Mouse (Mus musculus): ENCODE measurements around the gene Arhgef19.

The Arhgef19 gene

DNA sequence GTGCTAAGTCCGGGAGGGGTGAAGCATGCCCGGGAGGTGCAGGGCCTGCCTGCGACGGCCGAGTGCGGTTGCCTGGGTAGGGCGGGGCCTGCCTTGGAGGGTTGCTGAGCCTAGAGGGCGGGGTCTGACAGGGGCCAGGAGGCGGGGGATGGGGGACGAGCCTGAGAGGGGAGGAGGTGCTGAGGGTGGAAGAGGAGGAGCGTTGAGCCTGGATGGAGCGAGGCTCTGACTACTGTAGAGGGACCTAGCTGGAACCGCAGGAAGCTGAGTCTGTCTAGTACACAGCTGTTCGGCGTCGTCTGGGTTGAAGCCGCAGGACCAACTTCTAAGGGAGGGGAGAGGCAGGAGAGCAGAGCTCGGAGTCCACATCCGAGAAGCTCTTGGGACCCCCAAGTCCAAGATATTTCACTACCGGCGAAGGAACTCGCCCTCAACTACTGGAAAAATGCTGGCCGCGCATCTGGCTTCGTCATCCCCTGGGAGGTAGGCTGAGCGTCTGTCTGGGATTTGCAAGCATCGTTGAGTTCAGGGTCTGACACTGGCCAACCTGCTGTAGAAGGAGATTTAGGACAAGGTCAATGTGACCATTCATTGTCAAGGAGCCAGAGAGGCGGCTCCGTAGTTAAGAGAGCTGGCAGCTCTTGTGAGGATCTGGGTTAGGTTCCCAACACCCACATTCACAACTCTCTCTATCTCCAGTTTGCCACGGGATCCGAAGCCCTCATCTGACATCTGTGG is at the start of gene Arhgef19:
Gene Arhgef19 (plus strand): TSS at position 112 of the 738 bp plus-strand sequence.
- peak; percentile 92 for DNase-seq (ENCODE audit: low spot score)

DNA sequence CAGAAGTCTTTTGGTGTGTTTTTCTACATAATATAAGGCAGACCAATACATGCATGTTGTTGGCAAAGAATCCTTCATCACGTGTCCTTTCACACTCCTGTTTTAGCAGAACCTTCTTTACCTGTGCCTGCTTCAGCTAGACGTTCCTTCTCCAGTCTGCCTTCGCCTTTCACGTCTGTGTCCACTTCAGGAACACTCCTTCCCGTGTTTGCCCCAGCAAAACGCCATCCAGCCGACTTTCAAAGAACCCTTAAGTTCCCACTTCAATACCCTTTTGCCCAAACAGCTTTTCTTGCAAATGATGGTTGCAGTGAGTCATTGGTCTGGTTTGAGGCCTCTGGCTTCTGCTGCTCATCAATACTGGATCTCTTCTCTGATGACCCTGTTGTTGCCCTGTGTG is 48.0 kb upstream of the Arhgef19 start:
- DNase-seq (ENCODE audit: low spot score) = no peak

DNA sequence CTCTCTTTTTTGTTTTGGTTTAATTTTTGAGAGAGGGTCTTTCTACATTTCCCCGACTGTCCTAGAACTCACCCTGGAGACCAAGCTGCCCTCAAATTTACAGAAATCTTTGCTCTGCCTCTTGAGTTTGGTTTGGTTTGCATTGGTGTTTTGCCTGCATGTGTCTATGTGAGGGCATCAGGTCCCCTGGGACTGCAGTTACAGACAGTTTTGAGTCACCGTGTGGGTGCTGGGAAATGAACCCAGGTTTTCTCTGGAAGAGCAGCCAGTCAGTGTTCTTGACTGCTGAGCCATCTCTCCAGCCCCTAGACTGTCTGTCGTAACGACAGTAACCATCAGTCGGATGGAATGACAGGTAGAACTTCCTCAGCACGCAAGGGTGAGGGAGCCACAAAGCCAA is 44.7 kb upstream of the Arhgef19 start:
- DNase-seq (ENCODE audit: low spot score) = no peak

DNA sequence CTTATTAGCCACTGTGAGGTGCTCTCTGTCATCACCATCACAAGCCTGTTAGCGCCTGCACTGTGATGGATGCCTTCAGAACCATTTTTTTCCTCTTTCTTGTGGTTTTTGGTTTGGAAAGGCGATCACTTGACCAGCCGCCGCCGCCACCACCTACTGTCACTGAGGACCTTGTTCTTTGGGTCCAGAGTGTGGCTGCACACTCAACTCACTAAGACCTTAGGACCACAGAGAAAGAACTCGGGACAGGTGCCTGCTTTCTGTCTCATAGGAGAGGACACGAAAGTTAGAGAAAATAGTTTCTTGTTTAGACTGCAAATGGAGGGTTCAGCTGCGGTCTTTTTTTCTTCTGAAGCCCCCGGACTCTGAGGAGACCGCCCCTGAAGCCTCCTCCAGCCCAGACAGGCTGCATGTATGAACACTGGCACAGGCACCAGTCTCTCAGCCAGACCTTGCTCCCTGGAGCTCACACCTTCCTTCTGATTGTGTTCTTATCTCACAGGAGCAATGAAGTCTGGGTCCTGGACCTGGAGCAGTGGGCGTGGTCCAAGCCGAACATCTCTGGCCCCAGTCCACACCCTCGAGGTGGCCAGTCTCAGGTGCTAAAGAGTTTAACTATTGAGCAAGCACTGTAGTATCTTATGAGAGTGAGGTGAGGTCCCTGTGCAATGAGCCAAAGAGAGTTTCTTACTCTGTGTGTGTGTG is 42.2 kb upstream of the Arhgef19 start:
- DNase-seq (ENCODE audit: low spot score) = no peak

DNA sequence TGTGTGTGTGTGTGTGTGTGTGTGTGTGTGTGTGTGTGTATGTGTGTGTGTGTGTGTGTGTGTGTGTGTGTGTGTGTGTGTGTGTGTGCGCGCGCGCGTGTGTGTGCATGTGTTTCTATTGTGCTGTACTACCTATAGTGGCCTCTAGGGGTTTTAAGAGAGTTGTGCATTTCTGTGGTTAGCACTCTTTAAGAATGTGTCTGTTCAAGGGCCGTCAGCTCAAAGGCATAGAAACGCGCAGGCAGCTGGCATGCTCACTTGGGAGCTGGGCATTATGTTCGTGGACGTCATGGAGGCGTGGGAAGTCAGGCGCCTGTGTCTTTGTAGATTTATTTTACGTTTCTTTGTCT is 41.6 kb upstream of the Arhgef19 start:
- no peak for DNase-seq (ENCODE audit: low spot score)

- DNase-seq (ENCODE audit: low spot score) = no peak
These were observed 38.4 kb upstream of the Arhgef19 start for GRCm38 (mm10) chr4:141200906-141201305.

DNA sequence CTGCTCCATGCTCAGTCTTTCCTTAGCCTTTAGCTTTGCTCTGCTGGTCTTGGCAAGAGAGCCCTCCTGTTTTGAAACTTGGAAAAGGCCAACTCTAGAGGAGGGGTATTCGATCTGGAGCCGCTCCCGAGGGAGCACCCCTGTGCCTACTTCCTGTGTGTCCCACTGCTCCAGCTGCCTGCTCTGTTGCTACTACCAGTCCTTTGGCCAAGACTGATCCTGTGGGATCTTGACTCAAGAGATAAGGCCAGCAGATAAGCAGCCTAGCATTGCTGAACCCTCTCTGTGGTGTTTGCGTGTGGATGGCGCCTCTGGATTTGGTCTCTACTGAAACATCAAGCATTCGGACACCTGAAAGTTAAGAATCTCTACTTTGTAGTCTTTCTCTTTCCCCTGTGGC is 37.1 kb upstream of the Arhgef19 start:
- no peak for DNase-seq (ENCODE audit: low spot score)

- no peak for DNase-seq (ENCODE audit: low spot score)
These were observed 34.7 kb upstream of the Arhgef19 start for GRCm38 (mm10) chr4:141204580-141205061.

GRCm38 (mm10) chr4:141207081-141207480 is 32.2 kb upstream of the Arhgef19 start:
- no peak for DNase-seq (ENCODE audit: low spot score)

GRCm38 (mm10) chr4:141210524-141211219 is 28.6 kb upstream of the Arhgef19 start:
- no peak for DNase-seq (ENCODE audit: low spot score)

GRCm38 (mm10) chr4:141211646-141212045 is 27.7 kb upstream of the Arhgef19 start:
- no peak for DNase-seq (ENCODE audit: low spot score)

DNA sequence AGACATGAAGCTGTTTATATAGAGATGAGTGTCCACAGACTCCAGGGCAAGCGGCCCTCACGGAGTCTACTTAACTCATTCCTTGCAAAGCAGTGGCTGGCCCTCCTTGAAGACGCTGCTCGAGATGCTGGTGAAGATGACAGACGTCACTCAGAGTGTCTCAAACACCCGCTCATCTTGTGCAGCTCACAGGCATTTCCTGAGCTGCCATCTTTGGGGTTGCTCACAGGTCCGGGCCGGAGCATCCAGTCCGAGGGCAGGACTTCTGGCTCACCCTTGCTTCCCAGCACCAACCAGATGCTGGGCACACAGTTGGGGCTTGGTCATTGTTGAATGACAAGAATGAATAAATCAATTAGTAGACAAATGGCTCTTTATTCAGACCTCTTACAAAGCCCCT is 26.4 kb upstream of the Arhgef19 start:
- no peak for DNase-seq (ENCODE audit: low spot score)

DNA sequence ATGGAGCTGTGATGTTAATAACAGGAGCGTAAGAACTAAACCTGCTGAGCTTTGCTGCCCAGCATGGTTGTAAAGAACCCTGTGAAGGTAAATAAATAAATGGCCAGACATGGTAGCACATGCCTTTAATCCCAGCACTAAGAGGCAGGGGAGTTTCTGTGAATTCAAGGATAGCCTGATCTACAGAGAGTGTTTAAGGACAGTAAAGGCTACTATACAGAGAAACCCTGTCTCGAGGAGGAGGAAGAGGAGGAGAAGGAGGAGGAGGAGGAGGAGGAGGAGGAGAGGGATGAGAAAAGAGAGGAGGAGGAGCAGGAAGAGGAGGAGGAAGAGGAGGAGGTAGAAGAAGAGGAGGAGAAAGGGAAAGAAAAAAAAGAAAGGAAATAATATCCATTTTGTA is 26.0 kb upstream of the Arhgef19 start:
- no peak for DNase-seq (ENCODE audit: low spot score)

GRCm38 (mm10) chr4:141213770-141214336 is 25.4 kb upstream of the Arhgef19 start, which contains the start of gene Rsg1:
Gene Rsg1 (plus strand): TSS chr4:141213956.
- DNase-seq (ENCODE audit: low spot score) = peak; percentile 90

DNA sequence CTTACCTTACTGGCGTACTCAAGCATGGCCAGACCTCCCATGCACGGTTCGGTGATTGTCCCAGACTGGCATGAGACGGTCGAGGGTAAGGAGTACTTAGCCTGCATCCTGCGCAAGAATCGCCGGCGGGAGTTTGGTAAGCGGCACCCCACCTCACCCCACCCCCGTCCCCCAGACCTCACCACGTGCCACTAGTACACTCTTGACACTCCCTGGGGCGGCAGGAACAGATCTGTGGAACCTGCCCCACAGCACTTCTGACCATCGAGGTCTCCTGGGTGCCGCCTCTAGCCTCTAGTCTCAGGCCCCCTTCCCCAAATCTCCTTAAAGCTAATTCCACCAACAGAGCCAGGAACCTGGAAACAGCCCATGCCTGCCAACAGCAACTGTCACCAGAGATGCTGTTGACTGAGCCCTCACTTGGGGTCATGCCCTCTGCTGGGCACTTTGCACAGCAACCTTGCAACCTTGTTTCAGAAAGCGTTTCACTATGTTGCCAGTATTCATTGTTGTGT is 24.9 kb upstream of the Arhgef19 start:
- no peak for DNase-seq (ENCODE audit: low spot score)

GRCm38 (mm10) chr4:141219583-141220213 is 19.6 kb upstream of the Arhgef19 start:
- DNase-seq (ENCODE audit: low spot score) = no peak

GRCm38 (mm10) chr4:141221848-141222247 is 17.5 kb upstream of the Arhgef19 start:
- no peak for DNase-seq (ENCODE audit: low spot score)

DNA sequence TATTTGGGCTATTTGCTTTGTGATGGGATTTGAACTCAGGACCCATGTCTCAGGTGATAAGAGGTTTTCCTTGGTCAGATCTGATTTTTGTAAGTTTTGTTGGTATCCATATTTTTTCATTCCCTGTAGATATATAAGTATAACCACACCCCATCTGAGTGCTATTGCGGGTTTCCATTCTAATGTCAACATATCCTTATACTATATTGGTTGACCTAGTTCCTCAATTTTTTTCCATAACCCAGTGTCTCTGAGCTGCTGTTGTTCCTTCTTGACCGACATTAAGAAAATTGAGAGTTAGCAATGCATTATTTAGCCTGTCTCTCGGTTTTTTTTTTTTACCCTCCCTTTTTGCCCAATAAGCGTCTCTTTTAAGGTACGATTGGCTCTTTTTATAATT is 16.5 kb upstream of the Arhgef19 start:
- no peak for DNase-seq (ENCODE audit: low spot score)

DNA sequence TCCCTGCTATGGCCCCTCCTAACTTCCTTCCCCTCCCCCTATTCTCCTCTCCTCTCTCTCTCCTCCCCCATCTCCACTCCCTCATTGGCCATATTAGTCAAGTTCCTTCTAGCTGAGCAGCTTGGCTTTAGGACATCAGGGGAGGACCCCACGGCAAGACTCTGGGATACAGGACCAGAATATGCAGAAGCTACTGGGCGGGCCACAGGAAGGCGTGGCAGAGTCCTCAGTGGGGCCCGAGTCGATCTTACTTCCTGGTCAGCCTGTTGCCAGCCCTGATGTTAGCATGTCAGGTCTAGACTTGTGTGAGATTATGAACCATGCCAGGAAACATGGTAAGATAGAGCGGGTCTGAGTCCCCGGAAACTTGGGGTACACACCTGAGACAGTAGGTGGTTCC is 10.6 kb upstream of the Arhgef19 start:
- DNase-seq (ENCODE audit: low spot score) = no peak

GRCm38 (mm10) chr4:141233196-141233595 is 6.1 kb upstream of the Arhgef19 start:
- no peak for DNase-seq (ENCODE audit: low spot score)

GRCm38 (mm10) chr4:141235537-141236111 is 3.7 kb upstream of the Arhgef19 start:
- DNase-seq (ENCODE audit: low spot score) = no peak

Measured in ovary, adult 18-20 months (tissue).